Mouse (Mus musculus) frontal cortex, postnatal 10 days (tissue): ENCODE results near the gene Il13.

Experiments used
- DNase-seq, 2 experiments: peaks; one replicate each; pipeline ENCODE4 v3.0.0; 2022; ENCODE audit warnings: low spot score in 2 of 2, mixed read lengths in 1 of 2

Il13 gene

GRCm38 (mm10) chr11:53584849-53585248, 49.7 kb downstream of the Il13 start:
- no peak for DNase-seq

GRCm38 (mm10) chr11:53583151-53583550, 51.4 kb downstream of the Il13 start:
- DNase-seq: no peak
